Mouse (Mus musculus) thymus, postnatal 14 days (tissue): ENCODE data around the gene BC049715.
"Not testable (repeated sequence)": the region's sequence is repeated elsewhere in the genome, so short reads cannot be mapped to it uniquely, and the experiment has no call there.

Experiments used
- DNase-seq: peaks from one replicate; pipeline ENCODE4 v3.0.0; 2021

BC049715 gene

GRCm38 (mm10) chr6:136852762-136853161, 25.3 kb downstream of the BC049715 start:
- peak; percentile 43 for DNase-seq

- peak; percentile 77 for DNase-seq
These were observed 26.9 kb downstream of the BC049715 start for GRCm38 (mm10) chr6:136854361-136854781.

- DNase-seq: no peak
These were observed 27.8 kb downstream of the BC049715 start for GRCm38 (mm10) chr6:136855183-136855582.

- peak; percentile 71 for DNase-seq
These were observed 28.7 kb downstream of the BC049715 start for GRCm38 (mm10) chr6:136856071-136856636.

GRCm38 (mm10) chr6:136857186-136857872, 29.9 kb downstream of the BC049715 start, which contains the start of gene Art4:
Gene Art4, minus strand, starts transcription at chr6:136857733.
- peak; percentile 75 for DNase-seq

GRCm38 (mm10) chr6:136857873-136858260, 30.4 kb downstream of the BC049715 start:
- DNase-seq: no peak

GRCm38 (mm10) chr6:136858420-136858819, 31.0 kb downstream of the BC049715 start:
- no peak for DNase-seq

- DNase-seq: peak; percentile 37
These were observed 33.6 kb downstream of the BC049715 start for GRCm38 (mm10) chr6:136861020-136861419.

- no peak for DNase-seq
These were observed 37.9 kb downstream of the BC049715 start for GRCm38 (mm10) chr6:136865360-136865759.

GRCm38 (mm10) chr6:136866150-136866549, 38.7 kb downstream of the BC049715 start:
- DNase-seq: no peak

- DNase-seq: no peak
These were observed 41.5 kb downstream of the BC049715 start for GRCm38 (mm10) chr6:136868921-136869320.

GRCm38 (mm10) chr6:136874599-136874998, 47.2 kb downstream of the BC049715 start:
- no peak for DNase-seq

- no peak for DNase-seq
These were observed 48.2 kb downstream of the BC049715 start, which contains the start of gene Mgp for GRCm38 (mm10) chr6:136875670-136876069. Gene Mgp, minus strand, starts transcription at chr6:136875823.

- DNase-seq: no peak
These were observed 54.3 kb downstream of the BC049715 start for GRCm38 (mm10) chr6:136881678-136882077.

GRCm38 (mm10) chr6:136883431-136883915, 56.0 kb downstream of the BC049715 start:
- no peak for DNase-seq

- no peak for DNase-seq
These were observed 56.5 kb downstream of the BC049715 start for GRCm38 (mm10) chr6:136883961-136884360.

- DNase-seq: not testable (repeated sequence)
These were observed 57.3 kb downstream of the BC049715 start for GRCm38 (mm10) chr6:136884766-136885165.

- DNase-seq: no peak
These were observed 60.4 kb downstream of the BC049715 start for GRCm38 (mm10) chr6:136887854-136888253.

GRCm38 (mm10) chr6:136889067-136889466, 61.6 kb downstream of the BC049715 start:
- DNase-seq: no peak

- no peak for DNase-seq
These were observed 62.1 kb downstream of the BC049715 start for GRCm38 (mm10) chr6:136889554-136889953.
